In genomic region chr17:15157693-15158333, GRCm38 (mm10) we compare ENCODE assay signal across 20 mouse cellular contexts.
A peak's percentile ranks its signal among the peaks of the same experiment; 100 is the strongest.
DNase-seq lines count a peak whose midpoint lies in the region; ATAC-seq and TF ChIP-seq lines count a peak whose summit lies in the region.
"Had no signal": no experiment of that assay in that cellular context is flagged by ENCODE, and none has a peak within 500 bp of the region (broad histone marks: within the 10 kb centered on the region; RNA-seq: fewer than 3 reads in every experiment).

No protein-coding gene starts in this region.

- no peak overlapping the region for H3K9ac ChIP-seq in kidney, embryonic 14.5 days (ENCODE audit: low read depth, low read length)
- H3K9ac ChIP-seq: embryonic facial prominence, embryonic 13.5 days; heart, embryonic 12.5 days; hindbrain, embryonic 14.5 days had no signal

- no peaks in the 10 kb centered on the region for H3K9me3 ChIP-seq in kidney, embryonic 14.5 days (ENCODE audit: control insufficient read depth, low read length)
- H3K9me3 ChIP-seq: embryonic facial prominence, embryonic 13.5 days; heart, embryonic 12.5 days; hindbrain, embryonic 10.5 days had no signal

- no peak for TF ChIP-seq CTCF in layer of hippocampus, adult 2 months (conservative IDR thresholded peaks at IDR 0.05)

- 45% methylated on average over 5 of the region's 5 CpGs for WGBS in kidney, embryonic 14.5 days

- H3K27me3 ChIP-seq in kidney, embryonic 14.5 days (ENCODE audit: control insufficient read depth, insufficient read depth, low read length) = no peaks in the 10 kb centered on the region
- H3K27me3 ChIP-seq: embryonic facial prominence, embryonic 13.5 days; heart, embryonic 12.5 days had no signal

- H3K4me3 ChIP-seq in kidney, embryonic 14.5 days (ENCODE audit: low read length) = no peak overlapping the region
- no peak overlapping the region for H3K4me3 ChIP-seq in layer of hippocampus, adult 2 months
- H3K4me3 ChIP-seq: embryonic facial prominence, embryonic 13.5 days; gastrocnemius, adult 2 months; heart, embryonic 12.5 days; hindbrain, embryonic 10.5 days had no signal

- peaks cover 5% of the 10 kb centered on the region; the same call in 1 of the 2 replicates for H3K4me1 ChIP-seq in kidney, embryonic 14.5 days (ENCODE audit: control insufficient read depth, insufficient read depth, low read length)

- ATAC-seq in kidney, embryonic 14.5 days (ENCODE audit: low FRiP score, low TSS enrichment) = peak; percentile 85
- ATAC-seq: activated CD4-positive, CD25-positive, alpha-beta regulatory T cell, adult 4 months; forebrain, embryonic 14.5 days; Patski had no signal

- no peaks in the 10 kb centered on the region for H3K36me3 ChIP-seq in kidney, embryonic 14.5 days (ENCODE audit: control insufficient read depth, insufficient read depth, low read length)
- H3K36me3 ChIP-seq: embryonic facial prominence, embryonic 13.5 days; heart, embryonic 12.5 days; hindbrain, embryonic 10.5 days had no signal

- DNase-seq in cerebellum, postnatal 10 days = peak; percentile 26 to 32
- DNase-seq in cerebellum, adult 11 months = no peak
- DNase-seq in kidney, adult 11 months = no peak
- DNase-seq in kidney, postnatal 10 days = peak; percentile 23
- no peak for DNase-seq in kidney, postnatal 36 days
- peak; percentile 28 for DNase-seq in MN1 (ENCODE audit: low spot score)
- DNase-seq in layer of hippocampus, adult 2 months (ENCODE audit: low spot score in 2 of 2) = no peak
- DNase-seq: adrenal gland, postnatal 36 days; cerebellum, adult 8-10 months; cerebellum, postnatal 25 days; gastrocnemius, adult 2 months; gastrocnemius, postnatal 25 days had no signal

- H3K4me2 ChIP-seq in kidney, embryonic 14.5 days (replicated peaks; ENCODE audit: low read depth, low read length) = no peak overlapping the region
- H3K4me2 ChIP-seq: embryonic facial prominence, embryonic 13.5 days; heart, embryonic 12.5 days; hindbrain, embryonic 14.5 days had no signal

- no peak overlapping the region for H3K27ac ChIP-seq in kidney, embryonic 14.5 days (ENCODE audit: low read depth, low read length)
- H3K27ac ChIP-seq in layer of hippocampus, adult 2 months = no peak overlapping the region
- H3K27ac ChIP-seq: embryonic facial prominence, embryonic 13.5 days; gastrocnemius, adult 2 months; hindbrain, embryonic 10.5 days; hindbrain, embryonic 14.5 days had no signal

Comparison
In these comparisons a context has a peak if more than half of its experiments do, and no peak if none do; other contexts are left out.
1. DNase-seq: peak in cerebellum, postnatal 10 days (2 of 2), kidney, postnatal 10 days (single experiment) and MN1 (single experiment); none in cerebellum, adult 11 months (single experiment), kidney, adult 11 months (single experiment), kidney, postnatal 36 days (0 of 2) and layer of hippocampus, adult 2 months (0 of 2).